Mouse (Mus musculus) heart, postnatal 4 days (tissue): Measurements from ENCODE around the gene Hrh1. TPM values are rescaled to one million over a fixed set of nuclear protein-coding genes. Genes with fewer than 3 reads are reported as not detected.

Experiments
- DNase-seq: peaks from one replicate; pipeline ENCODE4 v3.0.0; 2021
- total RNA-seq, 2 experiments: library from RNA; stranded (reverse); gene quantifications; 2 replicates each; pipeline ENCODE4 v1.2.3; 2021

Gene Hrh1
- under 1 TPM; 0.14 TPM for total RNA-seq

DNA sequence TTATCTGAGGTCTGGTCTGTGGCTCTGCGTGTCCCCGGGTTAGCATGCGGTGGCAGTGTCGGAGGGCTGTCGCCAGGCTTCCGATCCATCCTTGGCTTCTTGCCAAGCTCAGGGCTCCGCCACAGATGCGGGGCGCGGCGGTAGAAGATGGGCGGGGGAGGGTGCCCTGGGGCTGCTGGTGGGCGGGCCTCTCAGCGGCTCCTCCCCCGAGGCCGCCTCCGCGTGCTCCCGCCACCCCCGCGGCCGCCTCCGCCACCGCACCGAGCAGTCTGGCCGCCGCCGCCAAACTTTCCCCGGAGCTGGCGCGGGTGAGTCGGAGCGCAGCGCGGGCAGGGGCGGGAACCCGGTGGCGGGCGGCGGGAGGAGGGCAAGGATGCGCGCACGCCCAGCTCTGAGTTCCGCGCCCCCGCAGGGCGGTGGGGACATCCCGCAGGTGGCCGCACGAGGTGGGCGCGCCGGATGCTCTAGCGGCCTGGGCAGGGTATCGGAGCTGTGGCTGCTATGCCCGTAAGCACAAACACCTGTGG is at the start of gene Hrh1:
TSS of gene Hrh1 (plus strand) at position 246 of the 527 bp plus-strand sequence.
- DNase-seq, result peak; percentile 41

DNA sequence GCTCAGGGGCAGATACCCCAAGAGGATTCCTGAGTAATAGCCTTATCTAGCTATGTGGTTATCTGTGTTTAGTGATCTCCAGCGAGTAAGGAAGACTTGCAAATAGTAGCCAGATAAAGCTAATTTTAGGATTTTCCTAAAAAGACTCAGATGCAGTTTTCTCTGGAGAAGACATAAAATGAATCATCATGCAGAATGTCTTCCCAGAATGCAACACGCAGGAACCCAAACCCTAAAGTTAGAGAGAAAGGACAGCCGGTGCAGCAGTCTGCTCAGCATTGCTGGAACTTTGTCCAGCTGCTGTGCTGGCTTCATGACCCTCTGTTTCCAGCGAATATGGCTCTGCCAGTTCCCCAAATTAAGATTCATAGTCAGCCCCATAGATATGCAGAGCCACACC is 43.1 kb upstream of the Hrh1 start:
- no peak for DNase-seq

DNA sequence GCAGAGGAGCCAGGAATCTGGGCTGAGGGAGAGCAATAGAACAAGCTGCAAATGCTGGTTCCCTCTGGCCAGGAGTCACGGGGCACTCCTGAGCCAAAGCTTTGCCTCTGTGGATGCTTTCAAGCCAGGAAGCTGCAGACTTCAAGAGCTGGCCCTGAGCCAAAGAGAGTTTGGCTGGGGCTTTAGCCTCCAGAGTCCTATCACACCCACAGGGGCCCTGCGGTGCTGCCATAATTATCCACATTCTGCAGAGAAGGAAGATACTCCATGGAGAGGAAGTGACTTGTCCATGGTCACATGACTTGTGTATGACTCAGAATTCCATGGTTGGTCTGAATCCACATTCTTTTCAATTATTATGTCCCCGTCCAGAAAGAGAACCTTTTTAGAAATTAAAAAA is 39.6 kb upstream of the Hrh1 start:
- peak; percentile 70 for DNase-seq

DNA sequence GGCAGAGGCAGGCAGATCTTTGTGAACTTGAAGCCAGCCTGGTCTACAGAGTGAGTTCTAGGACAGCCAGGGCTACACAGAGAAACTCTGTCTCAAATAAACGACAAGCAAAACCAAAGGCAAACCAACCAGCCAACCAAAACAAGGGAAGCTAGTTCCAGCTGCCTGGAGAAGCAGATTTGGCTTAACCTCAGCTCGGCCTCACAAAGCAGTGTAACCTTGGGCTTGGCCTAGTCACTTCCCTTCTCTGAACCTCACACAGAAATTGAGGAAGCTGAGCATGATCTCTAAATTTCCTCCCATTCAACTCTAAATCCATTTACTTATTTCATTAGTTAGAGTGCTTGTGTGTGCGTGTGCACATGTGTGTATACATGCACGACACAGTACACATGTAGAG is 35.4 kb upstream of the Hrh1 start:
- no peak for DNase-seq

DNA sequence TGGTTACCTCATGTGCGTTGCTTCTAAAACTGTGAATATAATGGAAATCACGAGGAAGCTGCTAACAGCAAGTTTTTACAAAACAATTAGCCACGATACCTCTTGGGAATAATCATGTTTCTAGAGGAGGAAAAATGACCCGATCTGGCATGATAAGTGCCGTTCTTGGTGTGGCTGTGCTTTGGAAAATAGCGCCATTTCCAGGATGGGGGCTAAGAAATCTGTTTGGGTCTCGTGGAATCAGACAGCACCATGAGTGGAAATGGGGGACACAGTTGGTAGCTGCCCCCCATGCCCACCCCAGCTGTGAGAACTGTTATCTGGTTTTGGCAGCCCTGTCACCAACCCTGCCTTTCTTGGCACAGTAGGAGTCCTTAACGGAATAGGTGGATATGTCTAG is 34.0 kb upstream of the Hrh1 start:
- DNase-seq, result no peak

- DNase-seq, result no peak
Observed at GRCm38 (mm10) chr6:114364734-114365133, 33.0 kb upstream of the Hrh1 start.

DNA sequence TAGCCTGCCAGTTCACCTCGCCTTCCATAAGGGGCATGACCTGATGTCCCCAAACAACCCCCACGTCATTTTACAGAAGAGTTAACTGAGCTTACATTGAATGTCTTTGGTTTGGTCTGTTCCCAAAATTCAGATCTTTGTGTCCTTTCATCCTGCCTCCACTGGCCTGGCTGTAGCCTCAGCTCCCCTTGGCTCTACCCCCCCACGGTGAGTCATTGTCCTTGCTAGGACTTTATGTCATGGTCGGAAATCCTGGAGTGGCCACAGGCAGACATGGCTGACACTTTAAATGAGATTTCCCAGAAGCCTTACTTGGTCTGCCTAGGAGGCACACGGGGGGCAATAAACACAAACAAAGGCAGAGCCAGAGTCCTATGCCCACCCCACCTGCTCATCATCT is 31.5 kb upstream of the Hrh1 start:
- DNase-seq, result no peak

GRCm38 (mm10) chr6:114367681-114368080 is 30.1 kb upstream of the Hrh1 start:
- no peak for DNase-seq

DNA sequence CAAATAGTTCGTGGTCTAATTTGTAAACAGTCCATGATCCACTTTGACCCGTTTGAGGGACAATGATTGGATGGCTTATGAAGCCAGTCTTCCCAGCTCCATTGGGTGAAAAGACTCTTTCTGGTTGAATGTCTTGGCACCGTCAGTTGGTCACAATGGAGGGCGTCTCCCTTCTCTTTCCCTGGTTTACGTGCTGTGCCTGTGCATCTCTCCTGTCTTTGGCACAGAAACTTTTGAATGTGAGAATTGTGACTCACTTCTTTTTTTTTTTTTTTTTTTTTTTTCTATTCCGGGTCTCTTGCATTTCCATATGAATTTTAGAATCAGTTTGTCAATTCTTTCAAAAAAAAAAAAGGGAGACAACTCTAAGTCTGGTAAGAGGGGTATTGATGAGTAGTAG is 29.5 kb upstream of the Hrh1 start:
- no peak for DNase-seq

DNA sequence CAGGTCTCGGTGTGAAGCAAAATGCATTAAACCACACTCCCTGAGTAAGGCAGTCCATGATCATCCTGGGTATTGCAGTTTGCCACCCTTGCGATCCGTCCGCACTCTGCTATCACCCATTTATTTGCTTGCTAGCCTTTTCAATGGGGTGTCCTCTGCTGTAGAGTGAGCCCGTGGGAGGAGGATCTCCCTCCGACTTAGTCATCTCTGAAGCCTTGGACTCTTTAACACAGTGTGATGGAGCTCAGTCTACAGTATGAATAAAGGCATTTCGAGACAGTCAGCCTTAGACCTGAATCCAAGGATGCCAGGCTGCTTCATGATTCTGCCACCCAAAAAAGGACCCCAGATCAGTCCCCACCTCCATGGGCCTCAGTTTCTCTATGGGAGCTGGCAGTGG is 25.0 kb upstream of the Hrh1 start:
- DNase-seq, result no peak

DNA sequence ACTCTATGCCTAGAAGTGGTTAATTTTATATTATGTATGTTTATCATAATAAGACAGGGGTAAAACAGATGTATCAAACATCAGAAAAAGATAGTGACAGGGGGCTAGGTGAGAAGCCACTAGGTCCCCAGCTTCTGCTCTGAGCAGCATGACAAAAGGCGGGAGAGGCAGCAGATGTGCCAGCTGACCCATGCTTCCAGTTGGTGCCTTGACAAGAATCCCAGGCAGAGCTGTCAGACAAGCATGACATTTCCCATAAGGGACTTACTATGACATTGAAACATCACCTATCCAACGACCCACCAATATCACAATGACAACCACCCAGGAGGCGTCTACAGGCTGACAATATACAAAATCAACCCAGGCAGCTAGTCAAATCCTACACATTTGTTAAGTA is 16.9 kb upstream of the Hrh1 start:
- no peak for DNase-seq

DNA sequence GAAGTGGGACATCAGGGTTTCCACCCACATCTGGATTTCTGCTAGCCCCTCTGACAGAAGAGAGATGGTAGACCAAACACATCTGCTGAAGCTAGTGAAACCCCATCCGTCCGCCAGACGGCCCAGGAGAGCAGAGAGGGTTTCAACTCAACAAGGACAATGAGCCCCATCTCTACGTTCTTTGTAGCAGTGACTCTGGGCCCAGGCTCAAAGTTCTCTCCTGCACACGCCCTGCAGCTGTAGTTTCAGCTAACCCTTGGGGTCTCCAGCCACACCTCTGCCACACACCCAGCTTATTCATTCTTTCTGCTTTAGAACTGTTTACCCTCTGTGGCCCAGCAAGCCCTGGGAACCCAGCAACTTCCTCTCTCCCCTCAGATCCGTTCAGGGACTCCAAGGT is 10.4 kb upstream of the Hrh1 start:
- no peak for DNase-seq

- DNase-seq, result no peak
Observed at GRCm38 (mm10) chr6:114387855-114388254, 9.9 kb upstream of the Hrh1 start.

DNA sequence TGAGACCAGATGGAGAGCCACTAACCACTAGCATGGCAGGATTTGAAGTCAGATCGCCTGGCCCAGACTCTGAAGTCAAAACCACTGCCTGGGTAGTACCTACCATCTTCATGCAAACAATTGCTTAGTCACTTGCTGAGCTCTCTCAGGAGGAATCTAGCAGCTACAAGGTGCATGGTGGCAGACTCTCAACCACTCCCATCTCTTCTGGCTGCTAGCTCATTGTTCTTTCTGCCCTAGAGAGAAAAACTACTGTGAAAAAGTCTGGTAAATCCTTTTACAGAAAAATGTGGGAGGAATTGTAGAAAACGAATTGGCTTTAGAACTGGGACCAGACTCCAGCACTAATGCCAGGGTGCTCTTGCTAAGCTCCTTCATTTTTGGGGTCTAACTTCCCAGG is 7.6 kb upstream of the Hrh1 start:
- DNase-seq, result no peak

GRCm38 (mm10) chr6:114394982-114395381 is 2.8 kb upstream of the Hrh1 start:
- DNase-seq, result no peak

DNA sequence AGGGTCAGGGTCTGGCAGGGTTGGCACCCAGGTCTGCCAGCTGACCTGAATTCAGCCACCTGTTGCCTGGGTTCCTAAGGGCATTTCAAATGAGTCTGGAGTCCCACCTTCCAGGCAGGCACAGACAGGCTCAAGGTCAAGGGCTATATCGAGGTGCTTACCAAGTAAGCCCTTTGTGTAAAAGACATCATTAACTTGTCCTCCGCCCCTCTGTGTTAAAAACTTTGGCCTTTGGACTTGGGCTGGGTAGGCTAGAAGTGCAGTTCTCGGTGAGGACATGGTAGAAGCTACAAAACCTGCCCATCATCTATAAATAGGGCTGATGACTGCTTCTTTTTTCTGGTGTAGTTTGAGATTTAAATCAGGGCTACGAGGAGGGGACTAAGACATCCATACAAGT is 1.1 kb upstream of the Hrh1 start:
- no peak for DNase-seq

DNA sequence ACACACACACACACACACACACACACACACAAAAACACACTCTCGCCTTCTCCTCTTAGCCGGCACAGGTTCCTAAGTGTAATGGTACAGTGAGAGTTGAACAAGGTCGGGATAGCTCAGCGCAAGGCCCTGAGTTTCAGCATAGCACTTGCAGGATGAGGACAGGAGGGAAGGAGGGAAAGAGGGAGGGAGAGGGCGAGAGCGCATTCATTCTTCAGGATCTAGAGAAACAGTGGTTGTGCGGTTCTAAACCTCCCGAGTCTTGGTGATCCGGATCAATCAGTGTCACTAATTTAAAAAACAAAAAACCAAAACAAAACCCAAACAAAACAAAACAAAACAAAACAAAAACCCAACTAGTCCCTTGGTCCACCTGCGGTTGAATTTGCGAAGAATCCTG is 456 bp upstream of the Hrh1 start:
- DNase-seq, result no peak

GRCm38 (mm10) chr6:114398626-114399025 is 890 bp downstream of the Hrh1 start:
- DNase-seq, result peak; percentile 55

DNA sequence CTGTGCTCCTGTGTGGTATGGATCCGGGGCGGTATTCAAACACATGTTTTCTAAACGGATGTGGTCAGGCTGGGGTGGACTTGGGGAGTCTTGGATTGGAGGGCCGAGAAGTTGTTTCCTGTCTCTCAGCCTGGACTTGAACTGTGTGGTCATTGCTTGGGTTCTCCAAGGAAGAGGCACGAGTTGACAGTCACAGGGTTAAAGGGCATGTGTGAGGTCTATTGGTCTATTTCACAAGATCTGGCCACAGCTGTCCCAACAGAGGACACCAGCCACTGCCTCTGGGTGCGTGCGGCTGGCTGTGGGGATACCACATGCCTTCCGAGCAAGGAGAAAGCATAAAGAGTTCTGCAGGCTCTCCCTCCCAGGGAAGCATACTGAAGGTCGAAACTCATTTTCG is 2.7 kb downstream of the Hrh1 start:
- DNase-seq, result no peak

GRCm38 (mm10) chr6:114400841-114401240 is 3.1 kb downstream of the Hrh1 start:
- DNase-seq, result no peak

- DNase-seq, result no peak
Observed at GRCm38 (mm10) chr6:114402161-114402560, 4.4 kb downstream of the Hrh1 start.

GRCm38 (mm10) chr6:114403632-114404031 is 5.9 kb downstream of the Hrh1 start:
- DNase-seq, result no peak

DNA sequence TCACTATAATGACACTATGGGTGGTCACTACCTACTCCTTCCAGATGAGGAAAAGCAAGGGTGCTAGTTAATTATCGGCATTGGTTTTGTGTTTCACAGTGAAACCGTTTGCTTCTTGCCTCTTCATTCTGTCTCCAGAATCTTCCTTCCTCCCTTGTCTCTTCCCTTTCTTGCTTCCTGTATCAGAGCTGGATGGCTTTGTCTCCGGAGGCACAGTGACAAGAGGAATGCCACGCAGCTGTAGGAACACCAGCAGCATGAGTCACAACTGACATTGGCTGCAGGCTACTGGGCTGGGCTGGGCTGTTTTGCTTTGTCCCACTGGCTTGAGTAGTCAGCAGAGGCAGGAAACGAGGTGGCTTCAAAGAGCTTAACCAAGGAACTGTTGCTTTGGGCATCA is 6.4 kb downstream of the Hrh1 start:
- no peak for DNase-seq

- no peak for DNase-seq
Observed at GRCm38 (mm10) chr6:114404774-114405468, 7.2 kb downstream of the Hrh1 start.

- no peak for DNase-seq
Observed at GRCm38 (mm10) chr6:114406634-114407033, 8.9 kb downstream of the Hrh1 start.
